Mouse (Mus musculus) embryonic facial prominence, embryonic 15.5 days (tissue): ENCODE results near the gene Lrpap1. TPM values are rescaled to one million over a fixed set of nuclear protein-coding genes. Genes with fewer than 3 reads are reported as not detected.

Experiments
- ATAC-seq: fragments of 200-750 bp; cut with Nextera tagmentation; 2 replicates; pipeline ENCODE4 v1.8.0; 2017; ENCODE audit warnings: low read depth, moderate TSS enrichment; ENCODE audit not compliant: insufficient number of reproducible peaks, low FRiP score, low TSS enrichment
- H3K27ac ChIP-seq: fragments of 300-500 bp; sonication (generic); replicated peaks from 2 replicates; pipeline ENCODE4 v1.5.1; 2015; ENCODE audit warnings: mild to moderate bottlenecking, inconsistent platforms
- H3K27me3 ChIP-seq: fragments of 300-500 bp; sonication (generic); 2 replicates; pipeline ENCODE4 v1.6.1; 2015; ENCODE audit warnings: inconsistent platforms
- H3K36me3 ChIP-seq: fragments of 300-500 bp; sonication (generic); 2 replicates; pipeline ENCODE4 v1.6.1; 2015; ENCODE audit warnings: mild to moderate bottlenecking, inconsistent platforms
- H3K4me1 ChIP-seq: fragments of 300-500 bp; sonication (generic); 2 replicates; pipeline ENCODE4 v1.6.1; 2015; ENCODE audit warnings: inconsistent platforms
- H3K4me2 ChIP-seq: fragments of 300-500 bp; sonication (generic); replicated peaks from 2 replicates; pipeline ENCODE4 v1.6.1; 2015; ENCODE audit warnings: mild to moderate bottlenecking, inconsistent platforms
- H3K4me3 ChIP-seq: fragments of 300-500 bp; sonication (generic); replicated peaks from 2 replicates; pipeline ENCODE4 v1.5.1; 2015; ENCODE audit warnings: mild to moderate bottlenecking, inconsistent platforms
- H3K9ac ChIP-seq: fragments of 300-500 bp; sonication (generic); 2 replicates; pipeline ENCODE4 v1.6.1; 2015; ENCODE audit warnings: inconsistent platforms
- H3K9me3 ChIP-seq: fragments of 300-500 bp; sonication (generic); replicated peaks from 2 replicates; pipeline ENCODE4 v1.6.1; 2016; ENCODE audit warnings: inconsistent platforms
- WGBS: fragments of 180-500 bp; shearing (Covaris S2); methylation state at CpG from one replicate; pipeline ENCODE4 v1.1.7; 2015; 5-methylcytosine and 5-hydroxymethylcytosine counted together
- polyA plus RNA-seq: library from polyadenylated mRNA; unstranded; fragments of >200 nt; fragmentation: Nextera tagmentation; extraction: Ambion mirVana; gene quantifications from 2 replicates; pipeline ENCODE4 v1.2.1, GENCODE M21; 2015

The Lrpap1 gene
- polyA plus RNA-seq, 1 experiment from 2014 or later: 127 TPM

DNA sequence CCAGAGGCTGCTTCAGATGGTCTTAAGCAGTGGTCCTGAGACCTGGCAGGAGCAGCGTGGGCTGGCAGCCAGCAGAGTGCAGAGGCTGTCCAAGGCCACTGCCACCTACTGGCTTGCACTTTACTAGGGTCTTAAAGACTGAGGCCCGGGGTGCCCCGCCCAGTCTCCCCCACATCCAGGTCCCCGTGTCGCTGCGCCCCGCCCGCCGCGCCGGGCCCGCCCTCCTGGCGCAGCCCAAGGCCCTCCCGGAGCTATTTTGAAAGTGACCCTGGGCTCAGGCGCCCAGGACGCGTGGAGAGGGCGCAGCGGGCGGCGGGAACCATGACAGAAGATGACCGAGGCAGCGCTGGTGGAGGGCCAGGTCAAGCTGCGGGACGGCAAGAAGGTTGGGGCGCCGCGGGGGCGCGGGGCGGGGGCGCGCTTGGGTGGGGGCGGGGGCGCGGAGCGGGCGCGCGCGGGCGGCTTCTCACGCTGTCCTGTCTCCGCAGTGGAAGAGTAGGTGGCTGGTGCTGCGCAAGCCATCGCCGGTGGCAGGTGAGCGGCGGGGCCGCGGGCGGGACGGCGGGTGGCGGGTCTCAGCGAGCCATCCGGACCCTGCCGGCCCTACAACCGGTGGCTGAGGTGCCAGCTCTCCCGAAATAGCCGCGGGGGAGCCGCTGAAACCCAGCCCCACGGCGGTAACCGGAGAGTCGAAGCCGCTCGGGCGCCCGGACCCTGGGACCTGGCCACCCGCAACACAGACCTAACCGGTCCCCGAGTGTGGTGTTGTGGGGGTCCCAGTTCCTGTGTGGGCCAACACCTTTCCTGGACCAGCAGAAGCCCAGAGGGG, 48.7 kb downstream of the Lrpap1 start, which contains the start of gene Dok7:
TSS of gene Dok7 (plus strand) at position 163 of the 829 bp plus-strand sequence.
- under 1% methylated on average over 71 of the region's 74 CpGs for WGBS
- Histone ChIP-seq H3K27me3 (peaks cover 18% of the 10 kb centered on the region), H3K27ac (no peak within 1 kb of the TSS)

DNA sequence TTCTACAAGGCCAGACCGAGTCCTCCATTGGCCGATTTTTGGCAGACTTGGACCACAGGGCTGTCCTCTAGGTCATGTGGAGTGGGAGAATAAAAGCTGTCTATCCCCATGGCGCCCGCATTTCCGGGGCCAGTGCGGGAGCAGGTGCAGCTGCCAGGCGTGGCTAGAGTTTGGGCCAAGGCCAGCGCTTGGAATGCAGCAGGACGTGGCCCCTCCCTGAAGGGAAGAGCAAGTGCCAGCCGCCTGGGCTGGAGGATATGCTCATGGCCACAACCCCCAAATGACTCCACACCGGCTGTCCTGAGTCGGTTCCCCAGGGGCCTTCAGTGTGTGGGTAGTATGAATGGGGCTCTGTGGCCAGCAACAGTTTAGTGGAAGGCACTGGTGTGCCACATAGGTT, 50.5 kb downstream of the Lrpap1 start:
- 63% methylated on average over 12 of the region's 12 CpGs for WGBS
- ATAC-seq: 0 out of 2 replicates have a peak, but pooled peaks have one; percentile 12
- Histone ChIP-seq H3K9ac (no peak overlapping the region), H3K4me3 (no peak overlapping the region), H3K27me3 (peaks cover 18% of the 10 kb centered on the region), H3K36me3 (no peaks in the 10 kb centered on the region), H3K9me3 (no peaks in the 10 kb centered on the region), H3K4me1 (peaks cover 13% of the 10 kb centered on the region), H3K4me2 (no peak overlapping the region), H3K27ac (no peak overlapping the region)

More for the DNA sequence above, 48.7 kb downstream of the Lrpap1 start, which contains the start of gene Dok7:
- peak within 1 kb of the TSS; percentile 59 for H3K4me3 ChIP-seq
- H3K4me2 ChIP-seq: peak within 1 kb of the TSS; percentile 94
- ATAC-seq: peak; percentile 51
- peak within 1 kb of the TSS; percentile 31 for H3K9ac ChIP-seq
- peaks cover 13% of the 10 kb centered on the region for H3K4me1 ChIP-seq
- no peaks in the 10 kb centered on the region for H3K36me3 ChIP-seq
- no peaks in the 10 kb centered on the region for H3K9me3 ChIP-seq

DNA sequence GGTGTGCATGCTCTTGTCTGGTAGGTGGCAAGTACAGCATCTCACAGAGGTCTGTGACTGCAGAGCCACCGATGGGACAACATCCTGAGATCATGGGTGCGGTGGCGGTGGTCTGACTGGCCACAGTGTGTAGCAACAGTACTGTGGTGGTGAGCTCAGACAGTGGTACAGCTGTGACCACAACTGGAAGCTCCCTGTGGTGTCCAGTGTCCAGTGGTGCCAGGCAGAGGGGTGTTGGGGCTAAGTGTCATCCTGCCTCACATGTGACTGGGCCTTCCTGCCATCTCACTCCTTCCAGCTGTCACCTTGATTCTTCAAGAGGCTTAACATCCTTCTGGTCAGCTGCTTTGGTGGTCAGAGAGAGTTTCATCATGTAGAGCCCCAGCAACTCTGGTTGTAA, 50.9 kb downstream of the Lrpap1 start:
- Histone ChIP-seq H3K27me3 (peaks cover 18% of the 10 kb centered on the region), H3K4me1 (peaks cover 13% of the 10 kb centered on the region), H3K27ac (no peak overlapping the region), H3K4me2 (no peak overlapping the region), H3K9me3 (no peaks in the 10 kb centered on the region), H3K36me3 (no peaks in the 10 kb centered on the region), H3K9ac (no peak overlapping the region), H3K4me3 (no peak overlapping the region)
- WGBS: 78% methylated on average over 3 of the region's 3 CpGs
- no peak for ATAC-seq

DNA sequence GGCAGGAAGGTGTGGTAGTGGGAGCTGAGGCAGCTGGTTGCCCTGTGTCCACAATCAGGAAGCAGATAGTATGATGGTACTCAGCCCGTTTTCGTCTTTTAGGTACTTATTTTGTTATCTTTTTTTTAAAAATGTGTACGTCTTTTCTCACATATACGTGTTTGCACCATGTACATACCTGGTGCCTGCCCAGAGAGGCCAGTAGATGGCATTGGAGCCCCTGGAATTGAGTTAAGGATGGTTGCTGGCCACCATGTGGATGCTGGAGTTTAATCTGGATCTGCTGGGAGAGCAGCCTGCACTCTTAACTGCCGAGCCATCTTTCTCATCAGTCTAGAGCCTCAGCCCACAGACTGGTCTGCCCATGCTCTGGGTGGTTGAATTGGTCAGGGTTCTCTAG, 55.0 kb downstream of the Lrpap1 start:
- no peak overlapping the region for H3K4me3 ChIP-seq
- no peaks in the 10 kb centered on the region for H3K9me3 ChIP-seq
- WGBS: 69% methylated on average over 5 of the region's 5 CpGs
- H3K4me1 ChIP-seq: no peaks in the 10 kb centered on the region
- H3K4me2 ChIP-seq: no peak overlapping the region
- 0 out of 2 replicates have a peak, but pooled peaks cover 4% of the 10 kb centered on the region for H3K27me3 ChIP-seq
- no peak for ATAC-seq
- no peak overlapping the region for H3K27ac ChIP-seq
- no peak overlapping the region for H3K9ac ChIP-seq
- no peaks in the 10 kb centered on the region for H3K36me3 ChIP-seq

DNA sequence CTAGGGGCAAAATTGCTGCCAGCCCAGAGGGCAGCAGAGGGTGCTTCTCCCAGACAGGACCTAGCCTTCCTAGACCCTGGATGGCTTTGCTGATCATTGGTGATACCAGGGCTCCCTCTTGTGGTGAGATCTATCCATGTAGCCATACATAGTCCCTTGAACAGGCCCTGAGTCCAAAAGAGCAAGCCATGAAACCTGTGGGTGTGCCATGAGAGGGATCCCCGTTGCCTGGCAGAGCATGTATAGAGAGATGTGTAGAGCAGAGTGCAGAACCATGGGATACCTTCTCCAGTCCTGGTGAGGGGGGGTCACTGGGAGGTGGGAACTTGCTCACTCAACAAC, 62.5 kb downstream of the Lrpap1 start:
- H3K27ac ChIP-seq: no peak overlapping the region
- H3K4me2 ChIP-seq: no peak overlapping the region
- H3K4me3 ChIP-seq: no peak overlapping the region
- 21% methylated on average over 1 of the region's 1 CpGs for WGBS
- no peak overlapping the region for H3K9ac ChIP-seq
- no peaks in the 10 kb centered on the region for H3K9me3 ChIP-seq
- H3K4me1 ChIP-seq: no peaks in the 10 kb centered on the region
- no peaks in the 10 kb centered on the region for H3K36me3 ChIP-seq
- no peaks in the 10 kb centered on the region for H3K27me3 ChIP-seq
- ATAC-seq: peak; percentile 71

DNA sequence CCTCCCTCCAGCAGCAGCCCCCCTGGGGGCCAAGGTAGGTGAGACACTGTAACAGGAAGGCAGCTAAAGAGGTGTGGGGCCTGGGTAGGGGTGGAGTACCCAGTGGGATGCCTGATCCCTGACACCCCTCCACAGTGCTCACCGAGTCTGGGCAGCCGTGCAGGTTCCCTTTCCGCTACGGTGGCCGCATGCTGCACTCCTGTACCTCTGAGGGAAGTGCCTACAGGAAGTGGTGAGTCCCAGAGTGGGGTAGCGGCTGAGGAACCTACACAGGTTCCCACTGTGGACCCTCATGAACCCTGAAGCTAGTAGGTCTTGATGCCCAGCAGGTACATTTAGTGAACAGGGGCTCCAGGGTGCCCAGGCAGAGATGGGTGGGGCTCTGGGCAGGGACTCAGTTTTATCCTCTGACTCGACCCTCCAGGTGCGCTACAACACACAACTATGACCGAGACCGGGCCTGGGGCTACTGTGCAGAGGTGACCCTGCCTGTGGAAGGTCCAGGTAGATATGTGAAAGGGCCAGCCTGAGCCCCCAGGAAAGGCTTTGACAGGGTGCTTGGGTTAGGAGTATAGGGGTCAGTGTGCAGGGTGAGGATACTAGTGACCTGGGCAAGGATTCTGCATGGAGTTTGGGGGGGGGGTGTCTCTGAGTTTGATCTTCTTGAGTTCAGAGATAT, 63.0 kb downstream of the Lrpap1 start:
- 63% methylated on average over 10 of the region's 10 CpGs for WGBS

More for the DNA sequence above, 63.0 kb downstream of the Lrpap1 start:
- no peak overlapping the region for H3K4me3 ChIP-seq
- no peaks in the 10 kb centered on the region for H3K9me3 ChIP-seq
- no peaks in the 10 kb centered on the region for H3K27me3 ChIP-seq
- H3K27ac ChIP-seq: no peak overlapping the region
- no peaks in the 10 kb centered on the region for H3K36me3 ChIP-seq
- 0 out of 2 replicates have a peak, but pooled peaks cover 3% of the 10 kb centered on the region for H3K4me1 ChIP-seq
- peak; percentile 18; the same call in 1 of the 2 replicates for ATAC-seq
- H3K9ac ChIP-seq: no peak overlapping the region
- no peak overlapping the region for H3K4me2 ChIP-seq

Other genes starting within 250 kb of the Lrpap1 start
- gene Msantd1, start 197.8 kb downstream of the Lrpap1 start, polyA plus RNA-seq: 0.87 and 3.7 TPM in 2 replicates
- 40.1 and 42.3 TPM in 2 replicates for gene Rgs12, start 156.3 kb downstream of the Lrpap1 start, polyA plus RNA-seq
- gene Hgfac, start 64.3 kb downstream of the Lrpap1 start, polyA plus RNA-seq: 0.29 and 0.71 TPM in 2 replicates
- gene Dok7, start 49.0 kb downstream of the Lrpap1 start, polyA plus RNA-seq: 9.6 and 11.1 TPM in 2 replicates
- gene Adra2c, start 172.6 kb upstream of the Lrpap1 start, polyA plus RNA-seq: 0.28 and 0.37 TPM in 2 replicates